Mouse (Mus musculus): ENCODE measurements around the gene Plxnc1. TPM values are rescaled to one million over a fixed set of nuclear protein-coding genes. Genes with fewer than 3 reads are reported as not detected.

Plxnc1 gene
- 13.4 and 16.7 TPM in 2 replicates for total RNA-seq (2014; fragmentation: Nextera tagmentation)
- total RNA-seq (2017), result 9.9 and 14.1 TPM in 2 replicates

DNA sequence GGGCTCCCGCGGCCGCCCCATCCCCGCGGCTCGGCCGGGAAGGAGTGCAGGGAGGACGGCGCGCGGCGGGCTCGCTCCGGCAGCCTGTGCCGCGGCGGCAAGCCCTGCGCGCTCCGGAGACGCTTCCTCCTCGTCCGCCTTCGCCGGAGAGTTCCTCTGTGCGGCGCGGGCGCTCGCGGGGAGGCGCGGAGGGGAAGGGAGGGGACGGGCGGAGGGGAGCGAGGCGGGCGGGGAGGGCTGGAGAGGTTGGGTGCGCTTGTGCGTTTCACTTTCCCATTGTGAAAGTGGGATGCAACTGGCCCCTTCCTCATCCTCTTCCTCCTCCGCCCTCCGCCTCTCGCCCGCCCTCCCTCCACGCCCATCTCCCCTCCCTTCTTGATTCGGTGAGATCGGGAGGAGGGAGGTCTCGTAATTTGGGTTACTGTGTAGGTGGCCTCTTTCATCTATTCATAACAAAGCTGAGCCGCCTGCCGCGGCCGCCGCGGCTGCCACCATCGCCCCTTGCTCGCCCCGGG lies at the start of gene Plxnc1:
Plxnc1 (minus strand) TSS at position 145 of the 515 bp plus-strand sequence.
- ATAC-seq (replicated peaks; ENCODE audit: poor library complexity, severe bottlenecking), result peak; percentile 35

- peak; percentile 80 for ATAC-seq (replicated peaks; ENCODE audit: poor library complexity, severe bottlenecking)
These were observed 47.5 kb upstream of the Plxnc1 start for GRCm38 (mm10) chr10:94992127-94992526.

DNA sequence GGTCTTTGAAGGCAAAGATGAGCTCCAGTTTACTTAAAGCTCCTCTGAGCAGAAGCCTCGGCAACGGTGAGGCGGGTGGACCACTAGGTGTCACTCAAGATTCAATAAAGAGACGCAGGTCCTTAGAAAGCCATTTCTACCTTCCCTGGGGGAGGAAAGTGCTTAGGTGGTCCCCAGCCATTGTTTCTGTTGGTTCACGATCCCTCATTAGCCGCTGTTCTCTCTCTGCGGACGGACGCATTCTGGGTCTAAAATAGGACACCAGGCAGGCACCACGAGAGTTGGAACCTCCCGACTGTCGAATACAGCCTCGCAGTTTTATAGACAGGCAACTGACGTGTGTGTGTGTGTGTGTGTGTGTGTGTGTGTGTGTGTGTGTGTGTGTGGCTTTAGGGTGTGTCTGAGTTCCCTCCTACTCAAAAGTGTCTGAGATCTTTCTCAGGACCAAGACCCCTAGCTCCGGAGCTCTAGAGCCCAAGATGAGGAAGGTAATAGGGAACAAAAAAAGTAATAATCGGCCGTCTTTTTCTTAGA lies 47.0 kb upstream of the Plxnc1 start:
- ATAC-seq (replicated peaks; ENCODE audit: poor library complexity, severe bottlenecking), result peak; percentile 63

- ATAC-seq (replicated peaks; ENCODE audit: poor library complexity, severe bottlenecking), result no peak
These were observed 46.3 kb upstream of the Plxnc1 start for GRCm38 (mm10) chr10:94990768-94991563.

DNA sequence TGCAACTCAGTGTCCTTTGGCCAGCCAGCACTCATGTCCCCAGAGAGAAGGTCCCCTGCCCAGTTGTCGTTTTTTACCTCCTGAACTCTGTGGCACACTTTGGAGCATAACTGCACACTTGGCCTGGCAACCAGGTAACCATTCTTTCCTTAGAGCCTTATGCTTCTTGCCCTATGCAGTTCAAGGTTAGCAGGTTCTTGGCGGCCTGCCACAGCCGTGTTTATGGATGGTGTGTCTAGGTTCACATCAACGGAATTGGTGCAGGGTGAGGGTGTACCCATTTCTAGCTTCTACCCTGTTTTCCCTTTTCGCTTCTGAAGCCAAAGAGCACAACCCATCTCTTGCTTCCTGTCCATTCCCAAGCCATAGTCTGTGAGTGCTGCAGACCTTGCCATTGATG lies 44.7 kb upstream of the Plxnc1 start:
- no peak for ATAC-seq (replicated peaks; ENCODE audit: poor library complexity, severe bottlenecking)

DNA sequence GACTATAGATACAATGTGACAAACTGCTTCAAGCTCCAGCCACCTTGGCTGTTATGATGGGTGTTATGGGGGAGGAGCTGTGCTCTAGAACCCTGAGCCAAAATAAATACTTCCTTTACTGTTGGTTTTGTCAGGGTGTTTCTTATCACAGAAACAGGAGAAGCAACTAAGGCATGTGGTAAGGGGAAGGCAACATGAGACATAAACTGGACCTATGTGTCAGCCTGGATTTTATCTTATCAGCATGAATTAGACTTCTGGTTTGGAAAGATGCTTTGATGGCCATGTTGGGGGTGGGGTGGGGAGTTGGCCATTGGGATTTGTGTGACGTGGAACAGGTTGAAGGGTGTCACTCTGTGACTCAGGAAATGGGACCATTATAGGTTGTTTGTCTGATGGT lies 40.5 kb upstream of the Plxnc1 start:
- no peak for ATAC-seq (replicated peaks; ENCODE audit: poor library complexity, severe bottlenecking)

DNA sequence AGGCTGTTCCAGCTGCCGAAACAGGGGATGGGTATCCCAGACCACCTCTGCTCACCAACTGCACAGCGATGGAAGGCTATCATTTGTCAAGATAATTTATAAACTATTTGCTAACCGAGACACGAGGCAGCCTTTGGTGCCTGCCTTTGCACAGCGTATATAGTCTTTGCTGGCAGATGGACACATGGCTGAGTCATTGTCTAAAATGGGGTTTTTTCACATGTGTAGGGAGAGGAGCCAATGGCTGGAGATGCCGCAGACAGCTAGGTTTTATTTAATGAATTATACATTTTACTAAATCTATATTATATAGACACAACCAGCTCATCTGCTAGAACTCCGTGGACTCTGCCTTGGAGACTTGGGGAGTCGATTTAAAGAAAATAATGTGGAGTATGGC lies 37.9 kb upstream of the Plxnc1 start:
- no peak for ATAC-seq (replicated peaks; ENCODE audit: poor library complexity, severe bottlenecking)

- ATAC-seq (replicated peaks; ENCODE audit: poor library complexity, severe bottlenecking), result no peak
These were observed 37.0 kb upstream of the Plxnc1 start for GRCm38 (mm10) chr10:94981466-94982138.

- no peak for ATAC-seq (replicated peaks; ENCODE audit: poor library complexity, severe bottlenecking)
These were observed 33.7 kb upstream of the Plxnc1 start for GRCm38 (mm10) chr10:94978265-94978822.

DNA sequence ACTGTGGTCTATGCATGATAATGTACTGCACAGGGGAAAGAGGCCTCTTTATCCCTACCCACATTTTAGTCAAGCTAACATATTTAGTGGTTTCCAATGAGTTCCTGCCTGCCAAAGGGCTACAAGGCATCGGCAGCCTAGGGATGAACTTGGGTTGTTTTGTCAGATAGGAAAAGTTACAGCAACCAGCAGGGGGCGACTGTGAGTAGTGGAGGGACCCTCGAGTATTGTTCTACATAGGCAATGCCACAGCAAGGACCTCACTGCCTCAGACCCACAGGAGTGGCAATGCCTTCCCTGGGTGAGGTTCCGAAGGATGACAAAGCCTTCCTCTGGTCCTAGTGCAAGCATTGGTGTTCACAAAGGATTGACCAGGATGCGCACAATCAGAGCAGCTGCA lies 31.7 kb upstream of the Plxnc1 start:
- ATAC-seq (replicated peaks; ENCODE audit: poor library complexity, severe bottlenecking), result no peak

DNA sequence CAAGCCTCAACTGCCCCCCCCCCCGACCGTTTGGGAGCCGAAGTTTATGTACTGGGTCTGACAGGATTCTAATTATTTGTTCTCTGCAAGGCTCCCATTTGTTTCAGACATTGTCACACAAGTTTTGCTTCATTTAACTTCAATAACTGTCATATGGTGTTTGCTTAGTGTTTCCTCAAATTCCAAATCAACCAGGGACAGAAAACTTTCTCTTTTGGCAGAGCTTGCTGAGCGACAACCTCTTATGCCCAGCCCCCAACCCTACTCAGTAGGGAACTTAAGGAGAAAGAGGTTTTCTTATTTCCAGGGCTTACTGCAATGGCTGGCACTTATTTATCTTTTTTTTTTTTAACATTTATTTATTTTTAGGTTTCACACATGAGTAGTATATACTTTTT lies 30.5 kb upstream of the Plxnc1 start:
- ATAC-seq (replicated peaks; ENCODE audit: poor library complexity, severe bottlenecking), result no peak

DNA sequence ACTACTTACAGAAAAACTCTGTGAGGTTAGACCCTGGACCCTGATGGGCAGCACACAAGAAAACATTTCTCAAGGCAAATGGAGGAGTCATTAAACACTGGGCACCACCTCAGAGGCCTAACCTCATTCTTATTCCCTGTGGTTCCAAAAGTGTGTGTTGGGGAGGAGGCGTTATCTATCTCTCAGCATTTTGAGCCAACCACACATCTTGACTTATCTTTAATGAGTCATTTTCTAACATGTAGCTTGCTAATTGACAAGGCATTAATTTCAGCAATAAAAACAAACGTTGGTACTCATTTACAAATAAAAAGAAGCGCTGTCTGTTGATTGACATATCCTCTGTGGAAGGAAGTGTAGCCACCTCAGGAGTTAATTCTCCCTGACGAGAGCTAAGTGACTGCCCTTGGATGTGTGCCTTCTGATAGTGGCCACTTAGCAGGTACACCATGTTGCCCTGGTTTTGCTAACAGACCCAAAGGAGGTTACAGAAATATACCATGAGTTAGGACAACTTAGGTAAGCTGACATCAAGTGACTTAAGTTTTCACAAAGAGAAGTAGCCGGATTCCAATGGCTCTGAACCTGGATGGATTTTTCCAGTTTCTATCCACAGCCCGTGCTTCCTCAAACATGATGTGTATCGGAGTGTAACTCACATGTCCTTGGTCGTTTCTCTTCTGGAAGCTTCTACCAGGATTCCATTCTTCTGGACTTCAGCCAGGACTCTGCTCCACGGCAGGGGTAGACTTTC lies 29.9 kb upstream of the Plxnc1 start:
- ATAC-seq (replicated peaks; ENCODE audit: poor library complexity, severe bottlenecking), result no peak

DNA sequence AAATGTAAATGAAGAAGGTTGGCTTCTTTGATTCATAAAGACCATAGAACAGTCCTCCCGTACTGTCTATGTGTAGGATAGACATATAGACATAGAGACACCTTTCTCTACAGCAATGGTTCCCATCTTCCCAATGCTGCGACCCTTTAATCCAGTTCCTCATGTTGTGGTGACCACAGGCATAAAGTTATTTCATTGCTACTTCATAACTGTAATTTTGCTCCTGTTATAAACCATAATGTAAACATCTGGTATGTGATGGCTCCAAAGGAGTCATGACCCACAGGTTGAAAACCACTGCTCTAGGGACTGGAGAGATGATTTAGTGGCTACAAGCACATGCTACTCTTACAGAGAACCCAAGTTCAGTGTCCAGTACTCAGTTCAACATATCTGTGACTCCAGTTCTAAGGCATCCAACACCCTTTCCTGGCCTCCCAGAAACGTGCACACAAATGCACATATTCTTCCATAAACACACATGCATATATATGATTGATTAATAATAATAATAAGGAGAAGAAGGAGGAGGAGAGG lies 27.1 kb upstream of the Plxnc1 start:
- no peak for ATAC-seq (replicated peaks; ENCODE audit: poor library complexity, severe bottlenecking)

DNA sequence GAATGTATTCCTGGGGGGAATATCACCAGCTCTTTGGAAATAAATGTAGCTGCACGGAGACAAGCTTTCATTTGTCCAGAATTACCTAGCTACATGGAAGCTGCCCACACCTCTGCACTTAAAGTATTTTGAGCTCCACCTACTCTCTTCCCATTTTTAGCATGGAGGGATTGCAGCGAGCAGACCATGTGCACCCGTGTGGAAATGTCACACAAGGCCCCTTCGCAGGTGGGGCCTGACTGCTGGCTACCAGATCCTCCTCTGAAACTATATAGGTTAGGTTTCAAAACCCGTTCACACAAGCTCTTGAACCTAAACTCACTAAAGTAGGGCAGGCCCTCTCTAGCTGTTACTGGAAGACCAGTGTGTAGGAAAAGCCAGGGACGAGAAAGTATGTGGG lies 25.6 kb upstream of the Plxnc1 start:
- no peak for ATAC-seq (replicated peaks; ENCODE audit: poor library complexity, severe bottlenecking)

- no peak for ATAC-seq (replicated peaks; ENCODE audit: poor library complexity, severe bottlenecking)
These were observed 22.8 kb upstream of the Plxnc1 start for GRCm38 (mm10) chr10:94967468-94967867.

GRCm38 (mm10) chr10:94966789-94967188 lies 22.2 kb upstream of the Plxnc1 start:
- peak; percentile 81 for ATAC-seq (replicated peaks; ENCODE audit: poor library complexity, severe bottlenecking)

GRCm38 (mm10) chr10:94965093-94965492 lies 20.5 kb upstream of the Plxnc1 start:
- no peak for ATAC-seq (replicated peaks; ENCODE audit: poor library complexity, severe bottlenecking)

DNA sequence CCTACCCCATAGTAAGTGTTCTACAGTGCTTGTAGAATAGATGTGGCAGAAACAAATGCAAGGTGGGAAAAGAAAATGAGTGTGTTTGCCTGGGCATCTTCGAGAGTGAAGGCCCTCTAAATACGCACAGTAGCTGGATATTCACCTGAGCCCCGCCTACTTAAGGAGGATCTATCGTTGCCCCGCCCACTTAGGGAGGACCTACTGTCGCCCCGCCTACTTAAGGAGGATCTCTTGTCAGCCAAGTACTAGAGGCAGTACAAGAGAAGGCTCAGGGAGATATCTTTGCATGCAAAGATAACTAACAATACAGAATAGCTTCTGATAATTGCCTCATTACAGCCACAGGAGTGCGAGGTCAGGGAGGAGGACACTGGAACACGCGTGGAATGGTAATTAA lies 17.4 kb upstream of the Plxnc1 start:
- no peak for ATAC-seq (replicated peaks; ENCODE audit: poor library complexity, severe bottlenecking)

- peak; percentile 61 for ATAC-seq (replicated peaks; ENCODE audit: poor library complexity, severe bottlenecking)
These were observed 16.6 kb upstream of the Plxnc1 start for GRCm38 (mm10) chr10:94961283-94961682.

DNA sequence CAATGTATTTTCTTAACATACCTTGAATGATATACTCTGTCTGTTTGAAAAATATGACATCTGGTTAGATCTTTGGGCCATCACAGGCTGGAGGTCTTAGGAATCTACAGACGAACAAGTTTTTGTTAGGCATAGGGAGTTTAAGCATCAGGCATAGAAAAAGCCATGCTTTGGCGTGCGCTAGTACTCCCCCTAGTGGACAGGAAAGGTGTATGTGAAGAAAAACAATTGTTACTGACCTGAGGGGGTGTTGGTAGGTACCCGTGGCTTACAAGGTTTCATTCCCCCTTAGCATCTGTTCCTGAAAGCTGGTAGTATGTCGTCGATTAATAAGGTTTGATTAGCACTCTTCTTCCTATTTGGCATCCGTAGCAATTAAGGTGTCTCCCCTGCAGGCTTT lies 13.7 kb upstream of the Plxnc1 start:
- peak; percentile 44 for ATAC-seq (replicated peaks; ENCODE audit: poor library complexity, severe bottlenecking)
